Mouse (Mus musculus) frontal cortex, postnatal 14 days (tissue): ENCODE results near the gene Elof1.
A peak's percentile ranks its signal among the peaks of the same experiment; 100 is the strongest.
"Not testable (repeated sequence)": the region's sequence is repeated elsewhere in the genome, so short reads cannot be mapped to it uniquely, and the experiment has no call there.

Experiments used
- DNase-seq, 2 experiments: peaks; one replicate each; pipeline ENCODE4 v3.0.0; 2022; ENCODE audit warnings: low spot score in 2 of 2

The Elof1 gene

DNA sequence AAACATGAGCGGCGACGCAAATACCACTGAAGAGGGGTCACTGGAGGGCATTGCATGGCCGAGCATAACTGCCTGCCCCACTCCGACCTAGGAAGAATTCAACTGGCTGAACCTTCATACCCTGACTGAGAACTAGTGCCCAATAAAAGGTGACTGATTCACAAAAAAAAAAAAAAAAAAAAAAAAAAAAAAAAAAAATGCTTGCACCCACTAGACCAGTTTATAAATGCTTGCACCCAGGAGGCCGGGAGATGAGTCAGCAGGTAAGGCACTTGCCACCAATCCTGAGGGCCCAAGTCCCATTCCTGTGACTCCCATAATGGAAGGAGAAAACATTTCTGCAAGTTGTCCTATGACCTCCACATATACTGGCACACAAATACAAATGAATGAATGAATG lies 24.2 kb downstream of the Elof1 start:
- DNase-seq: no peak

GRCm38 (mm10) chr9:22089986-22090385 lies 27.0 kb downstream of the Elof1 start:
- DNase-seq: no peak

- DNase-seq: no peak
Measured at GRCm38 (mm10) chr9:22089281-22089680, 27.7 kb downstream of the Elof1 start.

DNA sequence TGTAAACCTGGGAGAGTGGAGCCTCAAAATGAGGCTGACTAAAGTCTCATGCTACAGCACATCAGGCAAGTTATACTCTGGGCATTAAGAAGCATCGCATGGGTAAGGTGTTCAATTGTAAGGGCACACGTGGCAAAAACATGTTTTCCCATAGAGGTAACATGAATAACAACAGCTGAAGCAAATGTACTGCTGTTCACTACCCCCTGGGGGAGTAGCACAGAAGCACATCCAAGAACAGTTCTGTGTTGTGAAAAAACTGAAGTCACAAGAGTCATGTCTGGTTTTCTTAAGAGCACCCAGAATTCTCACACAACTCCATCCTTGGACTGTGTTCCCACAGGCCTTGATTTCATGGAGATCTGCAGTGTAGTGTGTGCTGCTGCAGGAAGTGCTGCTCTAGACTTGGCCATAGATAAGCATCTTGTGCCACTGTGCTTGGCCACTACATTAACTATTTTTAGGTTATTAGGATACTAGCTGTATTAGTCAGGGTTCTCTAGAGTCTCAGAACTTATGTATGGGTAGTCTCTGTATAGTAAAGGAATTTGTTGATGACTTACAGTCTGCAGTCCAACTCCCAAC lies 29.8 kb downstream of the Elof1 start:
- DNase-seq: no peak

GRCm38 (mm10) chr9:22086012-22086411 lies 31.0 kb downstream of the Elof1 start:
- no peak for DNase-seq

DNA sequence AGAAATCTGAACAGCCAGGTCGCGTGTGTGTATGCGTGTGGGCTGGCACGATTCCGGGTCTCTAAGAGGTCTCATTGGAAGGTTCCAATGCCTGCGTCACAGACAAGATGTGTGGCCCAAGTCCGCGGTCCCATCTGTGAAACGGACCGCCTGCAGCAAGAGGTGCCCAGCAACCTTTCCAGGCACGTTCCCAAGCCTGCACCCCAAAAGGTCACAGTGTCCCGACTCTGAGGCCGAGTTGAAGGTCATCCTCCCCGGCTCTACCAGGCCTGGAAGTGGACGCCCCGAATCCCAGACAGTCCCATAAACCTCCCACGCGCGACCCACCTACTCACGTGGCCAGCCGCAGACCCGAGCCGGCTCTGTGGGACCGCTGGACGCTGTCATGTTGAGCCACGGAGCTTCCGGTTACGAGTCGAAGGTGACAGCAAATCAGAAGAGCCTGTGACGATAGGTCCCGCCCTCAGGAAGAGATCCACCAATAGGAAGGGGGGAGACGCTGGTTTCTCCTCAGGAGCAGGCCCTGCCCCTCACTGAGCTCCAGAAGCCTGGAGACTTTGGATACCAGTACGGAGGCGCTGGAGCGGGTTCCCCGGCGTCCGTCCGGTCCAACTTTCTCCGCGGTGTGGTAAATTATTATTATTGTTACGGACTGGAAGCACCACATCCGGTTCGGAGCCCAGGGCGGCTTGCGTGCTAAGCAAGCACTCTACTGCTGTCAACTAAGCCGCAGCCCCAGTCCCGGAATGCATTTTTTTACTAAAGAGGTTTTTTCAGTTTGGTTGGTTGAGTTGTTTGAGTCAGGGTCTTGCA lies 31.7 kb downstream of the Elof1 start, which contains the start of gene Ecsit:
Ecsit (minus strand) TSS at position 417 of the 813 bp plus-strand sequence.
- peak; percentile 93 to 94 for DNase-seq

- DNase-seq: no peak
Measured at GRCm38 (mm10) chr9:22084667-22085021, 32.3 kb downstream of the Elof1 start.

DNA sequence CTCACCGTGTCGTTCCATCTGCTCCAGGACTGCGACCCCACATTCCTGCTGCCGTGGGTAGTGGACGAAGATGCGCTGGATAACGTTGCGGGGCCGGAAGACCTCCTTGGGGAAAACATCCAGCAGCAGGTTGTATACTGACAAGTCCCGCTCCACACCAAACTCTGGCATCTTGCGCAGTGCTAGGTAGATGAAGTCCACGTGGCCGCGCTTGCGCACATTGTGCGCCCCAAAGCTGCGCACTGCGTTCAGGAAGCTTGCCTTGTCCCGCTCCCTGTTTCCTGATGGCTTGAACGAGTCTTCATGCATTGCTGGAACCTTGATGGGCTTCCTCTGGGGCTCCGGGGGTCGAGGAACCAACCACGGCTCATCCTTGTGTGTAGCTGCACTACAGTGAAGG lies 40.7 kb downstream of the Elof1 start:
- DNase-seq: no peak

DNA sequence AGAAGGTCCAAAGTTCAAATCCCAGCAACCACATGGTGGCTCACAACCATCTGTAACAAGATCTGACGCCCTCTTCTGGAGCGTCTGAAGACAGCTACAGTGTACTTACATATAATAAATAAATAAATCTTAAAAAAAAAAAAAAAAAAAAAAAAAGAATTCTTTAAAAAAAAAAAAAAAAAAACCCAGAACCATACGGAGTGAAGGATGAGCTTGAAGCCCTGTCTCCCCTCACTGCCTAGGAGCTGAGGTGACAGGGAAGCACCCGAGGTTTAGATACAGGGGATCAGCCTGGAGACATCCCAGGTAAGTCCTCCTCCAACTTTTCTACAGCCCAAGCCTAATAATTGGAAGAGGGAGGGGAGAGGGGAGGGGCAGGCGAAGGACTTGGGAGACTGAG lies 41.2 kb downstream of the Elof1 start:
- not testable (repeated sequence) for DNase-seq

DNA sequence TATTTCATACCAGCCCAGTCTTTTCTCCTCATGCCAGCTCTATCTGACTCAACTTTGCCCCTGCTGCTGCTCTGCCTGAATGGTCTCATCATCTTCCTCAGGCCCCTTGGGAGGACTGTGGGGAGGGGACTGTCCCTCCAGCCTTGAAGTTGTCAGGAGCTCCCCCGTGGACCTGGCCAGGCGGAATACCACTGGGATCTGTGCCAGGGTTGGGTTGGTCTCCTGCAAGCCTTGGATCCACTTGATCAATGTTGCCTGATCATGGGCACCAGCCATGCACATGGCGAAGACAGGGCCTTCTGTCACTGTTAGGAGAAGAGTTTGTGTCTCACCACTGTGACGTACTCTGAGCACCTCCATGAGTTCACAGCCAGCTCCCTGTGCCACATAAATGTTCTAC lies 44.7 kb downstream of the Elof1 start:
- no peak for DNase-seq

DNA sequence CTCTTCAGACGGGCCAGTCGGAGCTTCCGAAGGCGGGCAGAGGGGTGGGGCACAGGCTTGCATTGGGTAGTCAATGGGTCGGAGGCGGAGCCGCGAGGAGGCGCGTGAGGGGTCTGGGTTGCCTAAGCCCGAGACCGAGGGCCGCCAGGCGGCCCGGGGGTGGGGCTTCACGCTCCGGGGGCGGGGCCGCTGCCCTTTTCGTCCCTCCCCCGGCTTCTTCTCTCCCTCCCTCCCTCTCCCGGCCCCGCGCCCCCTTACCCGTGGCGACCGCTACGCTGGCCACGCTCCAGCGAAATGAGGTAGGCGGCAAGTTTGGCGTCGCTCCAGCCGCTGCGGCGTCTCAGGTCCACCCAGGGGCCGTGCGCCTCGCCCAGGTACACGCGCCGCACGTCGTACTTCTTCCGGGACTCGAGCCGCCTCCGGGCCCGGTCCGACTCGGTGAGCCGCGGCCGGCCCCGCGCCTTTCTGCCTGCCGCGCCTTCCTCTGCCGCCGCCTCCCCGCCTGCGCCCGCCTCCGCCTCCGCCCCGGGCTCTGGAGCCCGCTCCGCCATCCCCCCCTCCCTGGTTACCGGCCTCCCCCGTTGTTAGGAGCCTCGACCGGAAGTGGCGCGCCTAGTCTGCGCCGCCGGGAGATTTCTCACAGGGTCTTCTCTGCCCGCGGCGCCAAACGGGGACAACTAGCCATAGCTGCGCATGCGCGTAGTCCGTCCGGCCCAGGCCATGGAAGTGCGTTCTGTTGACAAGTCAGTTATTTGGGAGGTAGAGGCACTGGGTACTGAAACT lies 46.0 kb downstream of the Elof1 start, which contains the start of the genes Gm49318 and Zfp653:
Gm49318 (minus strand) TSS at position 469 of the 783 bp plus-strand sequence.
Zfp653 (minus strand) TSS at position 586 of the 783 bp plus-strand sequence.
- peak; percentile 93 to 94 for DNase-seq

DNA sequence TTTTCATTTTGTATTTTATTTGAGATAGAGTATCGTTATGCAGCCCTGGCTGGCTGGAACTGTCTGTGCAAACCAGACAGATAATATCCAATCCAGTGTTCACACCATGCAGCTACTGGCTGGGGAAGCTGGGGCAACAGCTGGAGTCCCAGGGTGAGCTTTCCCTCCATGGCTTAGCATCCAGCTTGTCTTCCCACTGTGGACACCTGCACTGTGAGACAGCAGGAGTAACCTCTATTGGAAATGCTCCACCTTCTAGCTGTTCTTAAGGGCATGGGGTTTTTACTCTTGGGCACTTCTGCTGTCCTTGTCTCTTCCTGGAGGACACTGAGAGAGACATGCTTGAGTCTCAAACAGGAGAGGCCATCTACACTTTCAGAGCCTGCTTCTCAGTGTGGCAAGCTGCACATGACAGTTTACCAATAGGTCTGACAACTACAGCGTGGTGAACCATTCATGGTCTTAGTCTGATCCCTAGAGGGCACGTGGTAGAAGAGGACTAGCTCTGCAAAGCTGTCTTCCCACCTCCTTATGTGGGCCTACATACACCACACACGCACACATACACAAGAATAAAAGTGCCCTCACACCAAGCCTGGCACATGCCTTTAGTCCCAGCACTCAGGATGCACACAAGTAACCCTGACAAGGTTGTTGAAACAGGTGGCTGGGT lies 47.0 kb downstream of the Elof1 start:
- DNase-seq: no peak

GRCm38 (mm10) chr9:22067195-22067594 lies 49.8 kb downstream of the Elof1 start:
- DNase-seq: no peak

GRCm38 (mm10) chr9:22066433-22066832 lies 50.5 kb downstream of the Elof1 start:
- DNase-seq: no peak

DNA sequence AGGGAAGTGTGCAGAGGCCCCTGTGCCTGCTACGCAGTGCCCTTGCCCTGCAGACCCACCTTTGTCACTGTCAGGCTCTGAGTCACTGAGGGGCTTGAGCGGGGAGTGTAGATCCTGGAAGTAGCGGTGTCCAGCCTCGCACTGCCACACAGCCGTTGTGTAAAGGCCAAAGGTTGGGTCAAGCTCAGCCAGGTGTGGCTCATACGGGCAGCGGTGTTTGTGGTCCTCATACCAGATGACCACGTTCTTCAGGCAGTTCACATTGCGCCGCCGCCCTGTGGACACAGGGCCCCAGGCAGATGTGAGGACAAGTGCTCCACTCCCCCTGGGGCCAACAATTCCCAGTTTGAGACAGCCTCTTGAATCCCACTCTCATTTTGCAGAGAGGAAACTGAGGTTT lies 51.3 kb downstream of the Elof1 start:
- DNase-seq: no peak

GRCm38 (mm10) chr9:22064341-22064740 lies 52.6 kb downstream of the Elof1 start:
- no peak for DNase-seq
